Mouse (Mus musculus) spleen, postnatal 0 days (tissue): Measurements from ENCODE around the gene Olfr692. TPM values are rescaled to one million over a fixed set of nuclear protein-coding genes. Genes with fewer than 3 reads are reported as not detected.

Source experiments
- polyA plus RNA-seq: library from polyadenylated mRNA; unstranded; fragments of >200 nt; fragmentation: Nextera tagmentation; extraction: Ambion mirVana; gene quantifications from 2 replicates; pipeline ENCODE4 v1.2.1, GENCODE M21; 2015

Olfr692 gene
- polyA plus RNA-seq = not detected in 2 replicates

GRCm38 (mm10) chr7:105367930-105368329 is at the start of gene Olfr692:
Gene Olfr692 (plus strand): TSS chr7:105368230.

GRCm38 (mm10) chr7:105334004-105334403 is 34.0 kb upstream of the Olfr692 start, which contains the start of gene Olfr690:
Gene Olfr690 (minus strand): TSS chr7:105334104.

GRCm38 (mm10) chr7:105342170-105342569 is 25.9 kb upstream of the Olfr692 start, which contains the start of gene Olfr691:
Gene Olfr691 (minus strand): TSS chr7:105342270.

GRCm38 (mm10) chr7:105374866-105375265 is 6.8 kb downstream of the Olfr692 start, which contains the start of gene Gm5901:
Gene Gm5901 (plus strand): TSS chr7:105375038.

GRCm38 (mm10) chr7:105399935-105400624 is 32.0 kb downstream of the Olfr692 start, which contains the start of gene Fam160a2:
Gene Fam160a2 (minus strand): TSS chr7:105400054.

GRCm38 (mm10) chr7:105404268-105404667 is 36.2 kb downstream of the Olfr692 start, which contains the start of gene Cnga4:
Gene Cnga4 (plus strand): TSS chr7:105404568.

Other genes with a start within 250 kb of the Olfr692 start
- gene Olfr683, start 221.2 kb upstream of the Olfr692 start, polyA plus RNA-seq = not detected in 2 replicates
- not detected in 2 replicates for gene Olfr684, start 204.6 kb upstream of the Olfr692 start, polyA plus RNA-seq
- gene Olfr685, start 182.2 kb upstream of the Olfr692 start, polyA plus RNA-seq = not detected in 2 replicates
- not detected in 2 replicates for gene Olfr686, start 160.7 kb upstream of the Olfr692 start, polyA plus RNA-seq
- not detected in 2 replicates for gene Olfr688, start 80.1 kb upstream of the Olfr692 start, polyA plus RNA-seq
- gene Olfr689, start 57.1 kb upstream of the Olfr692 start, polyA plus RNA-seq = not detected in 2 replicates
- gene Olfr690, start 34.1 kb upstream of the Olfr692 start, polyA plus RNA-seq = not detected in 2 replicates
- not detected in 2 replicates for gene Olfr691, start 26.0 kb upstream of the Olfr692 start, polyA plus RNA-seq
- 0.35 TPM in 1 of 2 replicates, not detected in the other for gene Gm5901, start 6.8 kb downstream of the Olfr692 start, polyA plus RNA-seq
- 22.6 and 25.5 TPM in 2 replicates for gene Fam160a2, start 31.8 kb downstream of the Olfr692 start, polyA plus RNA-seq
- gene Cnga4, start 36.3 kb downstream of the Olfr692 start, polyA plus RNA-seq = 0.05 TPM in 1 of 2 replicates, not detected in the other
- gene Cckbr, start 57.5 kb downstream of the Olfr692 start, polyA plus RNA-seq = not detected in 2 replicates
- 56.0 and 66.3 TPM in 2 replicates for gene Cavin3, start 114.1 kb downstream of the Olfr692 start, polyA plus RNA-seq
- gene Smpd1, start 186.1 kb downstream of the Olfr692 start, polyA plus RNA-seq = 17.5 and 18.0 TPM in 2 replicates
- gene Apbb1, start 213.4 kb downstream of the Olfr692 start, polyA plus RNA-seq = 3.4 and 4.6 TPM in 2 replicates
- 0.61 and 0.69 TPM in 2 replicates for gene Hpx, start 231.9 kb downstream of the Olfr692 start, polyA plus RNA-seq